Mouse (Mus musculus): ENCODE measurements around the gene Ctsw. TPM values are rescaled to one million over a fixed set of nuclear protein-coding genes. Genes with fewer than 3 reads are reported as not detected.
"Not testable (repeated sequence)": the region's sequence is repeated elsewhere in the genome, so short reads cannot be mapped to it uniquely, and the experiment has no call there.

Ctsw gene
- total RNA-seq (2021) = not detected
- long read RNA-seq, experiment 1 = 0 reads
- long read RNA-seq, experiment 2 = 0 reads

GRCm38 (mm10) chr19:5468374-5468773 lies at the start of gene Ctsw:
Gene Ctsw (minus strand): TSS chr19:5468507.
- no peak for DNase-seq (ENCODE audit: low spot score)

- no peak for DNase-seq (ENCODE audit: low spot score)
These were observed 48.7 kb upstream of the Ctsw start for GRCm38 (mm10) chr19:5516906-5517505.

- no peak for DNase-seq (ENCODE audit: low spot score)
These were observed 47.8 kb upstream of the Ctsw start for GRCm38 (mm10) chr19:5515840-5516777.

- DNase-seq (ENCODE audit: low spot score) = no peak
These were observed 44.7 kb upstream of the Ctsw start for GRCm38 (mm10) chr19:5513005-5513349.

- DNase-seq (ENCODE audit: low spot score) = no peak
These were observed 44.0 kb upstream of the Ctsw start for GRCm38 (mm10) chr19:5512091-5513004.

GRCm38 (mm10) chr19:5511074-5511632 lies 42.8 kb upstream of the Ctsw start:
- no peak for DNase-seq (ENCODE audit: low spot score)

GRCm38 (mm10) chr19:5510031-5511026 lies 42.0 kb upstream of the Ctsw start, which contains the start of gene Snx32:
Gene Snx32 (minus strand): TSS chr19:5510538.
- DNase-seq (ENCODE audit: low spot score) = peak; percentile 99

GRCm38 (mm10) chr19:5503687-5504086 lies 35.4 kb upstream of the Ctsw start, which contains the start of gene 1700020D05Rik:
Gene 1700020D05Rik (minus strand): TSS chr19:5503787.
- no peak for DNase-seq (ENCODE audit: low spot score)

- DNase-seq (ENCODE audit: low spot score) = no peak
These were observed 32.1 kb upstream of the Ctsw start for GRCm38 (mm10) chr19:5500330-5500875.

GRCm38 (mm10) chr19:5496052-5496370 lies 27.7 kb upstream of the Ctsw start:
- DNase-seq (ENCODE audit: low spot score) = no peak

GRCm38 (mm10) chr19:5495353-5496051 lies 27.2 kb upstream of the Ctsw start:
- DNase-seq (ENCODE audit: low spot score) = no peak

- no peak for DNase-seq (ENCODE audit: low spot score)
These were observed 26.0 kb upstream of the Ctsw start for GRCm38 (mm10) chr19:5494314-5494713.

GRCm38 (mm10) chr19:5493301-5493721 lies 25.0 kb upstream of the Ctsw start:
- not testable (repeated sequence) for DNase-seq (ENCODE audit: low spot score)

- no peak for DNase-seq (ENCODE audit: low spot score)
These were observed 24.3 kb upstream of the Ctsw start for GRCm38 (mm10) chr19:5492641-5493040.

GRCm38 (mm10) chr19:5490898-5491708 lies 22.8 kb upstream of the Ctsw start:
- DNase-seq (ENCODE audit: low spot score) = peak; percentile 90

GRCm38 (mm10) chr19:5490313-5490897 lies 22.1 kb upstream of the Ctsw start, which contains the start of gene Cfl1:
Gene Cfl1 (plus strand): TSS chr19:5490455.
- peak; percentile 95 for DNase-seq (ENCODE audit: low spot score)

- DNase-seq (ENCODE audit: low spot score) = not testable (repeated sequence)
These were observed 21.4 kb upstream of the Ctsw start for GRCm38 (mm10) chr19:5489721-5490120.

All from gastrocnemius, adult 18-20 months (tissue).